Mouse (Mus musculus) spleen, adult 12 weeks (tissue): Measurements from ENCODE around the gene Pex7.
"Not testable (repeated sequence)": the region's sequence is repeated elsewhere in the genome, so short reads cannot be mapped to it uniquely, and the experiment has no call there.

Experiments used
- DNase-seq: peaks from one replicate; pipeline ENCODE4 v3.0.0; 2022; ENCODE audit warnings: low spot score

Pex7 gene

GRCm38 (mm10) chr10:19933511-19934383, 26.3 kb upstream of the Pex7 start:
- peak; percentile 58 for DNase-seq

- no peak for DNase-seq
Measured at GRCm38 (mm10) chr10:19932986-19933385, 25.5 kb upstream of the Pex7 start.

DNA sequence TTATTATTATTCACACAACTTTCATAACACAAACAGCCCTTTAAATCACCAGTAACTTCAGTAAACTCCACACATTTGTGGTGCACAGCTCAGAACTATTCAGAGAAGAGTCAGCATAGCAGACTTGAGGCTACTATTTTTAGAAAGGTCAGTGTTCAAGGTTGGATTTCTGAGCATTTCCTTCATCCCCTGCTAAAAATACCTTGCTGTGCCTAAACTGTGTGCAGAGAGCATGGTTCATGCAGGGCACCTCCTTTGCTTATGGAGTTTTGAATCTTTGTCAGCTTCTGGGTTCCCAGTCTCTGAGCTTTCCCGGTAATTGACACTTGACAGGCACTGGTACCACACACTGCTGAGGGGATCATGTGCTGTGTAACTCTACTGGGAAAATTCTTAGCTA, 20.7 kb upstream of the Pex7 start:
- DNase-seq: no peak

- not testable (repeated sequence) for DNase-seq
Measured at GRCm38 (mm10) chr10:19926391-19926897, 19.0 kb upstream of the Pex7 start.

DNA sequence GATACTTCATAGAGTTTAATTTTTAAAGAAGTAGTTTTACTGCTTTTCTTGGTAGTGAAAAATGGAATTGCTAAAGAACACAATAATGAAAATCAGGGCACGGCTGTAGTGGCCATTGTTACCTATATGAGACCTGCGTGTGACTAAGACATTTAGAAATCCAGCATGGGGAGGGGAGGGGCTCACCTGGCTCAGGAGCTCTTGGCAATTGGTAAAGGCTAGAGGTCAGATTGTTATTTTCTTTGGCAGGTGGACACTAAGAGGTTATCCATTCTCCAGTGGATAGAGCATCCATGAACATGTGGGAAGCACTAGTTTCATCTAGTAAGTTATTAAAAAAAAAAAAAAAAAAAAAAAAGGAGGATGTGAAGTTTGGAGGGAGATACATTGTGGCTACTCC, 16.8 kb upstream of the Pex7 start:
- DNase-seq: no peak

DNA sequence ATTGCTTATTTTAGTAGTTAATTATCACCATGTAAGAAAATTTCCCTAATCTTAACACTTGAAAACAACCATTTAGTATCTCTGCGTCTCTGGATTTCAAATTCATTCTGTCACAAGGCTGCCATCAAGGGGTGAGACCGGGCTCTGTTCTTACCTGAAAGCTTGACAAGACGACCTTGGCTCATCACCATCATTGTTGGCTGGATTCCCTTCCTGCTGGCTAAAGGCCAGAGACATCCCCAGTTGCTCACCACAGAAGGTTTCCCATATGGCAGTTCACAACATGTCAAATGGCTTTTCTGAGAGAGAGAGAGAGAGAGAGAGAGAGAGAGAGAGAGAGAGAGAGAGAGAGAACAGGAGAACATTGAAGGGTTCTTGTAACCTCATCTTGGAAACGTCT, 14.9 kb upstream of the Pex7 start:
- no peak for DNase-seq

GRCm38 (mm10) chr10:19915301-19915700, 7.8 kb upstream of the Pex7 start:
- no peak for DNase-seq

GRCm38 (mm10) chr10:19913806-19914205, 6.3 kb upstream of the Pex7 start:
- DNase-seq: no peak

- DNase-seq: no peak
Measured at GRCm38 (mm10) chr10:19911583-19911982, 4.1 kb upstream of the Pex7 start.

DNA sequence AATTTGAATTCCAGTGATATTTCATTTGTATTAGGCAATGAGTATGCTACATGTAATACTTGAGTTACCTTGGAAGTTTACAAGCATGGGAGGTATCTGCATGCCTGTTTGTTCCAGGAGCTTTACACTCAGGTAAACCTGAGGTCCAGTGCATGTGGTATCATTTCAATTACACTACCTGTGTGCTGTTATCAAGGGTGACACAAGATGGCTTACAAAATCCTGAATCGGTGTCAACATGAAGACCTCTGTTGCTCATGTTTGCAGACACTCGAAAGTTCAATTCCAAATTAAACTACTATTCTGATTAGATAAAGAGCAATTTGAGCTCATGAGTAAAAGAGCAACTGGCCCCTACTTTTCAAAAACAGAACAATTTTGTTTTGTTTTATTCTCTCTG, 3.0 kb upstream of the Pex7 start:
- no peak for DNase-seq

DNA sequence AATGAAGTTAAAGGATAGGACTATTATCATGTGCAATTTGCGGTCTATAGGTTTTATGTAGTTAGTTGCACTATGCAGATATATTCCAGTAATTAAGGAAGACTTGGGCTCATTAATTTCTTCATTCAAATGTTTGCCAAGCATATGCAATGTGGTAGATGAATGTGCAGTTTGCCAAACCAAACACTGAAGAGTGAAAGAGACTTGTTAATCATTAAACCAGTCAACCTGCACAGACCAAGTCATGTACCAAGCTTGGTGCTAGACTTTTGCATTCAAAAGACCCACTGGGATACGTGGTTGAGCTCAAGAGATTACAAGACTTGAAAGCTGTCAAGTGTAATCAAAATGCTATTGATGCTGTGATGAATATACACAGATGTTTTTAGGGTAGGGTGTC, 587 bp upstream of the Pex7 start:
- no peak for DNase-seq

GRCm38 (mm10) chr10:19904077-19904820, 3.2 kb downstream of the Pex7 start:
- DNase-seq: no peak

GRCm38 (mm10) chr10:19901992-19902391, 5.5 kb downstream of the Pex7 start:
- no peak for DNase-seq

GRCm38 (mm10) chr10:19900191-19900590, 7.3 kb downstream of the Pex7 start:
- DNase-seq: no peak

DNA sequence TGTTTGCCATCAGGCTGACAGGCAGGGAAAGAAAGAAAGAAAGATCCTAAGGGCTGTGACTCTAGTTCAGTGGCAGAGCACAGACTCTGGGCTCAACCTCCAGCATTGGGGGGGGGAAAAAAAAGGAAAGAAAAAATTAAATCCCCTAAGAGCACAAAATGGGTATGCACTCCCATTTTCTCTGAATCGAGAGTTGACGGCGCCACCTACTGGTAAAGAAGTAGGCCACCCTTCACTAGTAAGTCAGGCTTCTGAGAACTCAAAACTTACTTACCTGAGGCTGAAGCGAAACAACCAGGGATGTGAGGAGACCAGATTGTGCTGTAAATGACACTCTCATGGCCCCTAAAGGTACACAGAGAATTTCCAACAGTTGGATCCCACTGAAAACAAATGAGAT, 13.5 kb downstream of the Pex7 start:
- DNase-seq: no peak

DNA sequence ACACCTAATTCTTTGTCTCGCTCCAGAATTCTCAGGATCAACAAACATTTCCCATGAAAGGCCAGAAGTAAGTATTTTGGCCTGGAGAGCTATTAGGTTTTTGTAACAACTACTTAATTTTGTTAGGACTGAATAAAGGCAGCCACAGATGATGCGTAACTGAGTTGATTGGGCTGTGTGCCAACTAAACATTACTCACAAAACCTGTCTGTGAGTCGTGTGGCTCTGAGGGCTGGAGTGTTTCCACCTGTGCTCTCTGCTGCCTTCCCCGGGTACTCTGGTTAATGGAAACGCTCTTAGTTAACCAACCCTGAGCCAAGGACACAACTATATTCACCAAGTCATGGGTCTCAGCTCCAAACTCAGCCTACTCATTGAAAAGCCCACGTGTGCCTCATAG, 14.3 kb downstream of the Pex7 start:
- DNase-seq: no peak

DNA sequence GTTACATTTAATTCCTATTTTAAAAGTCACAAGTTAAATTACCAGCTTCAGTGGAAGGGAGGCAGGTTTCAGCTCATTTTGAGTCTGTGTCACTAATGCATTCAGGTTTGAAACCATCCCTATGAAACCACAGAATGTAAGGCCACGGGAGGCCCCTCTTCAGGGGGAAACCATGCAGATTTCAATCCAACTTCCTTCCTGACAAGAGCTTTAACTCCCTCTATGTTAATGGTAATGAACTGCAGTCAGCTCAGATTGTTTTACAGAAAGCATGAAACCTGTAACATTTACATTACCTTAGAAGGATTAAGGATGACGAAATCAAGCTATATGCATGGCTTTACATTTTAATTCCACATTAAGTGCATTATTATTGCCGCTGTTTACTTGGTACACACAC, 15.8 kb downstream of the Pex7 start:
- no peak for DNase-seq

- DNase-seq: no peak
Measured at GRCm38 (mm10) chr10:19889908-19890307, 17.6 kb downstream of the Pex7 start.

- no peak for DNase-seq
Measured at GRCm38 (mm10) chr10:19886249-19886648, 21.2 kb downstream of the Pex7 start.

- no peak for DNase-seq
Measured at GRCm38 (mm10) chr10:19884409-19884808, 23.1 kb downstream of the Pex7 start.

- no peak for DNase-seq
Measured at GRCm38 (mm10) chr10:19880437-19880836, 27.1 kb downstream of the Pex7 start.

DNA sequence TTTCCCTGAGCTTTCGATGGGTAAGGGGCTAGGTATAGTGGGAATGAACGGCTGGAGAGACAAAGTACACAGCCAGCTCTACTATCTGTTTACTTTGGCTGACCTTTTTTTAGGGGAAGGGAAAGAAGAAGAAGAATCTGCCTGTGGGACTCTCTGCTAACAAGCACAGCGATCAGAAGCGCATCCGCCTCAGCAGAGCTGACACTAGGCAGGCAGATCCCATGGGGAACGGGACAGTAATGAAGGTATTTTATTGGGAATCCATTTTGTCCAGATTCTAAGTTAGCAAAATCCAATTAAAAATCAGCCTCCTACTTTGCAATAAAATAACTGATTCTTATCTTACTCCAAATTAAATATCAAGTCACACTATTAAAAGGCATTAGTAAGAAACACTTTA, 28.3 kb downstream of the Pex7 start:
- no peak for DNase-seq

DNA sequence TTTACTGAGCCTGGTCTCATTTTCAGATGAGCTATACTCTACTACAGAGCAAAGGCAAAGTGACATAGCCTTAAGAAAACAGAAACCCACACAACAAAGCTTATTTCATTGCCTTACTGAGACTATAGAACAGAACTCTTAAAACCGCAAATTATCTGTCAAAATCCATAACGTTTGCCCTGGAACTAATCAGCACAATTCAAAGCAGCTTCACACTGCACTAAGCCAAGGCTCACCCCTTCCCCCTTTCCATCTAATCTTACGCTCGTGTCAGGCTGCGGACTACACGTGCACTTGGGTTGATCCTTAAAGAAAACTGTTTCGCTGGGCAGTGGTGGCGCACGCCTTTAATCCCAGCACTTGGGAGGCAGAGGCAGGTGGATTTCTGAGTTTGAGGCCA, 29.8 kb downstream of the Pex7 start:
- DNase-seq: no peak
